Mouse (Mus musculus) lung, embryonic 16.5 days (tissue): ENCODE measurements around the gene Rhox12. TPM values are rescaled to one million over a fixed set of nuclear protein-coding genes. Genes with fewer than 3 reads are reported as not detected.

Experiments used
- polyA plus RNA-seq: library from polyadenylated mRNA; unstranded; fragments of >200 nt; fragmentation: Nextera tagmentation; extraction: Ambion mirVana; gene quantifications from 2 replicates; pipeline ENCODE4 v1.2.1, GENCODE M21; 2015

Gene Rhox12
- polyA plus RNA-seq, 1 experiment from 2014 or later = not detected

Other genes starting within 250 kb of the Rhox12 start
- not detected in 2 replicates for gene Rhox8, start 232.0 kb downstream of the Rhox12 start, polyA plus RNA-seq
- gene Rhox7b, start 213.7 kb downstream of the Rhox12 start, polyA plus RNA-seq = not detected in 2 replicates
- not detected in 2 replicates for gene Rhox9, start 209.1 kb downstream of the Rhox12 start, polyA plus RNA-seq
- not detected in 2 replicates for gene Btg1-ps1, start 92.1 kb downstream of the Rhox12 start, polyA plus RNA-seq
- not detected in 2 replicates for gene Btg1-ps2, start 67.8 kb downstream of the Rhox12 start, polyA plus RNA-seq
- gene Rhox10, start 44.4 kb downstream of the Rhox12 start, polyA plus RNA-seq = not detected in 2 replicates
- gene Rhox11, start 25.8 kb downstream of the Rhox12 start, polyA plus RNA-seq = not detected in 2 replicates
- gene Rhox13, start 10.3 kb upstream of the Rhox12 start, polyA plus RNA-seq = not detected in 2 replicates
- gene Zbtb33, start 78.9 kb upstream of the Rhox12 start, polyA plus RNA-seq = 2.7 and 3.6 TPM in 2 replicates
- gene Tmem255a, start 141.5 kb upstream of the Rhox12 start, polyA plus RNA-seq = 23.0 and 24.5 TPM in 2 replicates
- 1.3 and 3.6 TPM in 2 replicates for gene Atp1b4, start 205.3 kb upstream of the Rhox12 start, polyA plus RNA-seq